Mouse (Mus musculus): ENCODE measurements around the gene Pum2.
A peak's percentile ranks its signal among the peaks of the same experiment; 100 is the strongest.
"Not testable (repeated sequence)": the region's sequence is repeated elsewhere in the genome, so short reads cannot be mapped to it uniquely, and the experiment has no call there.

The Pum2 gene

GRCm38 (mm10) chr12:8673974-8674306, at the start of gene Pum2:
Gene Pum2 (plus strand): TSS chr12:8674134.
- peak; percentile 91 for DNase-seq

GRCm38 (mm10) chr12:8629537-8629936, 44.4 kb upstream of the Pum2 start:
- no peak for DNase-seq

- DNase-seq = no peak
These were observed 42.2 kb upstream of the Pum2 start for GRCm38 (mm10) chr12:8631691-8632090.

GRCm38 (mm10) chr12:8632737-8633365, 41.1 kb upstream of the Pum2 start:
- DNase-seq = no peak

- DNase-seq = no peak
These were observed 39.6 kb upstream of the Pum2 start for GRCm38 (mm10) chr12:8634306-8634705.

GRCm38 (mm10) chr12:8635546-8635945, 38.4 kb upstream of the Pum2 start:
- DNase-seq = no peak

- DNase-seq = no peak
These were observed 37.0 kb upstream of the Pum2 start for GRCm38 (mm10) chr12:8636945-8637344.

- DNase-seq = peak; percentile 60
These were observed 35.4 kb upstream of the Pum2 start for GRCm38 (mm10) chr12:8638411-8639087.

GRCm38 (mm10) chr12:8640186-8640585, 33.7 kb upstream of the Pum2 start:
- DNase-seq = not testable (repeated sequence)

- DNase-seq = peak; percentile 97
These were observed 33.1 kb upstream of the Pum2 start for GRCm38 (mm10) chr12:8640711-8641424.

GRCm38 (mm10) chr12:8641425-8641735, 32.6 kb upstream of the Pum2 start:
- peak; percentile 23 for DNase-seq

- not testable (repeated sequence) for DNase-seq
These were observed 25.7 kb upstream of the Pum2 start for GRCm38 (mm10) chr12:8648211-8648610.

GRCm38 (mm10) chr12:8650027-8650426, 23.9 kb upstream of the Pum2 start:
- not testable (repeated sequence) for DNase-seq

GRCm38 (mm10) chr12:8656596-8656995, 17.3 kb upstream of the Pum2 start:
- DNase-seq = no peak

GRCm38 (mm10) chr12:8657116-8657515, 16.8 kb upstream of the Pum2 start:
- DNase-seq = no peak

GRCm38 (mm10) chr12:8657629-8658366, 16.1 kb upstream of the Pum2 start:
- DNase-seq = no peak

- DNase-seq = no peak
These were observed 14.3 kb upstream of the Pum2 start for GRCm38 (mm10) chr12:8659406-8660279.

GRCm38 (mm10) chr12:8661747-8662146, 12.2 kb upstream of the Pum2 start:
- DNase-seq = no peak

- DNase-seq = no peak
These were observed 11.8 kb upstream of the Pum2 start for GRCm38 (mm10) chr12:8662175-8662574.

- no peak for DNase-seq
These were observed 11.2 kb upstream of the Pum2 start for GRCm38 (mm10) chr12:8662721-8663120.

GRCm38 (mm10) chr12:8667473-8668255, 6.3 kb upstream of the Pum2 start:
- no peak for DNase-seq

- no peak for DNase-seq
These were observed 4.5 kb upstream of the Pum2 start for GRCm38 (mm10) chr12:8669421-8669820.

Data from kidney, adult 11 months (tissue).